Mouse (Mus musculus) hindbrain, embryonic 16.5 days (tissue): ENCODE data around the gene Tcf19. TPM values are rescaled to one million over a fixed set of nuclear protein-coding genes. Genes with fewer than 3 reads are reported as not detected.

Source experiments
- ATAC-seq: fragments of 200-750 bp; cut with Nextera tagmentation; 2 replicates; pipeline ENCODE4 v1.8.0; 2017; ENCODE audit warnings: moderate TSS enrichment, moderate library complexity
- H3K27ac ChIP-seq: fragments of 300-500 bp; sonication (generic); 2 replicates; pipeline ENCODE4 v1.5.1; 2014; ENCODE audit warnings: low read depth, mild to moderate bottlenecking, control low read depth, low read length, moderate library complexity
- H3K27me3 ChIP-seq: fragments of 300-500 bp; sonication (generic); replicated peaks from 2 replicates; pipeline ENCODE4 v1.6.1; 2014; ENCODE audit warnings: low read length; ENCODE audit not compliant: control insufficient read depth, insufficient read depth
- H3K36me3 ChIP-seq: fragments of 300-500 bp; sonication (generic); 2 replicates; pipeline ENCODE4 v1.6.1; 2014; ENCODE audit warnings: mild to moderate bottlenecking, low read length, moderate library complexity, mixed read lengths; ENCODE audit not compliant: control insufficient read depth, insufficient read depth
- H3K4me1 ChIP-seq: fragments of 300-500 bp; sonication (generic); 2 replicates; pipeline ENCODE4 v1.6.1; 2014; ENCODE audit warnings: low read depth, low read length; ENCODE audit not compliant: control insufficient read depth, insufficient read depth
- H3K4me2 ChIP-seq: fragments of 300-500 bp; sonication (generic); 2 replicates; pipeline ENCODE4 v1.6.1; 2014; ENCODE audit warnings: mild to moderate bottlenecking, low read length, control low read depth, moderate library complexity
- H3K4me3 ChIP-seq: fragments of 300-500 bp; sonication (generic); 2 replicates; pipeline ENCODE4 v1.5.1; 2014; ENCODE audit warnings: mild to moderate bottlenecking, low read length, control low read depth, moderate library complexity
- H3K9ac ChIP-seq: fragments of 300-500 bp; sonication (generic); 2 replicates; pipeline ENCODE4 v1.6.1; 2014; ENCODE audit warnings: low read depth, mild to moderate bottlenecking, control low read depth, low read length, moderate library complexity
- H3K9me3 ChIP-seq: fragments of 300-500 bp; sonication (generic); 2 replicates; pipeline ENCODE4 v1.6.1; 2014; ENCODE audit warnings: mild to moderate bottlenecking, low read length, moderate library complexity; ENCODE audit not compliant: control insufficient read depth
- WGBS: fragments of 180-500 bp; shearing (Covaris S2); extraction: QIAGEN DNeasy Blood & Tissue Kit; methylation state at CpG from one replicate; pipeline ENCODE4 v1.1.7; 2014; 5-methylcytosine and 5-hydroxymethylcytosine counted together
- polyA plus RNA-seq: library from polyadenylated mRNA; unstranded; fragments of >200 nt; fragmentation: Nextera tagmentation; extraction: Ambion mirVana; gene quantifications from 2 replicates; pipeline ENCODE4 v1.2.1, GENCODE M21; 2015

Tcf19 gene
- polyA plus RNA-seq, 1 experiment from 2014 or later, result 16.4 TPM

DNA sequence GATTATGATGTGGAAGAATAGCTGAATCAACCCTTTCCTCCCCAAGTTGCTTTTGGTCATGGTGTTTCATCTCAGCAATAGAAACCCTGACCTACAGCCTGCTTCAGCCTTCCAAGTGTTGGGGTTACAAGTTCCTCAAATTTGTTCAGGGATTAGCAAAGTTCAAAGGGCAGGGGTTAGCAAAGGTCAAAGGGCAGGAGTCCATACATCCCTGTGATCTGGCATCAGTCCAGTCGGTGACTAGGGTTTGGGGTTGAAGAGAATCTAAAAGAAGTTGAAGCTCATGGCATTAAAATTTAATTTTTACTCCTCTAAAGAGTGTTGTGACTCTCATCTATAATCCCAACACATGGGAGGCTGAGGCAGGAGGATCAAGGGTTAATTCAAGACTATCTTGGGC is 21.9 kb upstream of the Tcf19 start:
- H3K4me2 ChIP-seq, result no peak overlapping the region
- no peak overlapping the region for H3K4me3 ChIP-seq
- no peak overlapping the region for H3K9ac ChIP-seq
- H3K36me3 ChIP-seq, result no peaks in the 10 kb centered on the region
- ATAC-seq, result no peak
- H3K4me1 ChIP-seq, result 0 out of 2 replicates have a peak, but pooled peaks cover 2% of the 10 kb centered on the region
- no peak overlapping the region for H3K27ac ChIP-seq
- no peaks in the 10 kb centered on the region for H3K9me3 ChIP-seq
- WGBS, result 83% methylated on average over 1 of the region's 1 CpGs
- H3K27me3 ChIP-seq, result no peaks in the 10 kb centered on the region

- no peaks in the 10 kb centered on the region for H3K27me3 ChIP-seq
- H3K9ac ChIP-seq, result no peak overlapping the region
- no peak for ATAC-seq
- no peak overlapping the region for H3K4me3 ChIP-seq
- no peak overlapping the region for H3K27ac ChIP-seq
- H3K4me2 ChIP-seq, result no peak overlapping the region
- H3K9me3 ChIP-seq, result no peaks in the 10 kb centered on the region
- no peaks in the 10 kb centered on the region for H3K4me1 ChIP-seq
- no peaks in the 10 kb centered on the region for H3K36me3 ChIP-seq
- 97% methylated on average over 4 of the region's 4 CpGs for WGBS
These were observed 20.8 kb upstream of the Tcf19 start for GRCm38 (mm10) chr17:35537421-35537820.

GRCm38 (mm10) chr17:35534343-35534742 is 17.7 kb upstream of the Tcf19 start:
- Histone ChIP-seq H3K27ac (no peak overlapping the region), H3K4me1 (no peaks in the 10 kb centered on the region; the same call in 1 of the 2 replicates), H3K27me3 (no peaks in the 10 kb centered on the region), H3K9me3 (no peaks in the 10 kb centered on the region), H3K36me3 (no peaks in the 10 kb centered on the region), H3K4me2 (no peak overlapping the region), H3K4me3 (no peak overlapping the region), H3K9ac (no peak overlapping the region)
- peak; percentile 83 for ATAC-seq
- WGBS, result 13% methylated on average over 6 of the region's 6 CpGs

DNA sequence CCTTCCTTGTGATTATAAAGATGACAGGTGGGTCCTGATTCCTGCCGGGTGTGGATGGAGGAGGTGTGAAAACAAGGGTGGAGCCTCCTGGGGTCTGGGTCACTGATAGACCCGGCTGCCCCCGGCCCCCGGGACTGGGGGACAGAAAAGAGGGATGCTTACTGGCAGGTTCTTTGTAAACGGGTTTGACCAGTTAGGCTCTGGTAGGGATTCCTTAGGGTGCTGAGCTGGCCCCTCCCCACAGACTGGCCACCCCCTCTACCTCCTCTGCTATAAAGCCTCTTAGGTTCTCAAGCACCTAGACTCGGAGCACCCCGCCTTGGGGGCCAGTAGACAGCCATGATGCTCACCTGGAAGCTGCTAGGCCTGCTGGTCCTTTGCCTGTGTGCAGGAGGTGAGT is 16.3 kb upstream of the Tcf19 start, which contains the start of gene Psors1c2:
TSS of gene Psors1c2 (plus strand) at position 301 of the 400 bp plus-strand sequence.
- Histone ChIP-seq H3K4me1 (no peaks in the 10 kb centered on the region; the same call in 1 of the 2 replicates), H3K9me3 (no peaks in the 10 kb centered on the region), H3K27ac (no peak within 1 kb of the TSS), H3K36me3 (no peaks in the 10 kb centered on the region), H3K27me3 (no peaks in the 10 kb centered on the region), H3K9ac (no peak within 1 kb of the TSS), H3K4me2 (no peak within 1 kb of the TSS), H3K4me3 (no peak within 1 kb of the TSS)
- WGBS, result 49% methylated on average over 7 of the region's 7 CpGs
- no peak for ATAC-seq

DNA sequence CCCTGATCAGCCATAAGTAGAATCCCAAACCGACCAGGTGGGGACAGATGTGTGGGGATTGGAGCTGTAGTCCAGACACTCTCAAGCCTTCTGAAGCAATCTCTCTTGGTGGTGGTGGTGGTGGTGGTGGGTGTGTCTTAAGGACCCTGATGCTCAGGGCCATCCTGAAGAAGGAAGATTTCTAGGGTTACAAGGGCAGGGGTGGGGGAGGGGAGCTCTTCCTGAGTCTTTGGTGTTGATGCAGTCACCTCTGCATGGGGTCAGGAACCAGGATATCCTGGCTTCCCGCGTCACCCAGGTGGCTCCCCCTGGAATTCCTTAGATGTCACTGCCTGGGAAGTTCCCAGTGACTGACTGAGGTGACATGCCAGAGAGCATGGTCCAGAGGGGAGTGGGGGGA is 15.7 kb upstream of the Tcf19 start:
- Histone ChIP-seq H3K4me1 (no peaks in the 10 kb centered on the region; the same call in 1 of the 2 replicates), H3K36me3 (no peaks in the 10 kb centered on the region), H3K4me3 (no peak overlapping the region), H3K4me2 (no peak overlapping the region), H3K9ac (no peak overlapping the region), H3K27me3 (no peaks in the 10 kb centered on the region), H3K9me3 (no peaks in the 10 kb centered on the region), H3K27ac (no peak overlapping the region)
- no peak for ATAC-seq
- 13% methylated on average over 3 of the region's 3 CpGs for WGBS

DNA sequence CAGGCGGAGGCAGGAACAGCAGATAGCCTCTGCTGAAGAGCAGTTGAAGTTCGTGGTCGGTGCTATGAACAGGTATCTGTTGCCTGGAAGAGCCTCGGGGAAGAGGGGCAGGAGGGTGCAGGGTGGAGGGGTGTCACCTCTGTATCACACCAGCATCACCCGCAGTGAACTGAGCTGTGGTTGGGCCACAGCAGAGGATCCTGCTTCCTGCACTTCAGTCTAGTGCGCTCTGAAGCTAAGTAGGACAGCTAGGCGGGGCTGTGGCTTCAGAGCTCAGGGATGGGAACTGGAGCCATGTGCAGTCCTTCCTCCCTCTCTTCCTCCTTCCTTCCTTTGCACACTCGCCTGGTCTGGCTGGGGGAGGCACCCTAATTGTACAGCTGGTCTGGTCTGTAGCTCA is 10.0 kb upstream of the Tcf19 start:
- 87% methylated on average over 8 of the region's 8 CpGs for WGBS
- H3K4me3 ChIP-seq, result no peak overlapping the region
- H3K9me3 ChIP-seq, result no peaks in the 10 kb centered on the region
- H3K27me3 ChIP-seq, result no peaks in the 10 kb centered on the region
- no peak for ATAC-seq
- H3K9ac ChIP-seq, result no peak overlapping the region
- no peak overlapping the region for H3K4me2 ChIP-seq
- H3K4me1 ChIP-seq, result no peaks in the 10 kb centered on the region; the same call in 1 of the 2 replicates
- H3K27ac ChIP-seq, result no peak overlapping the region
- H3K36me3 ChIP-seq, result no peaks in the 10 kb centered on the region

DNA sequence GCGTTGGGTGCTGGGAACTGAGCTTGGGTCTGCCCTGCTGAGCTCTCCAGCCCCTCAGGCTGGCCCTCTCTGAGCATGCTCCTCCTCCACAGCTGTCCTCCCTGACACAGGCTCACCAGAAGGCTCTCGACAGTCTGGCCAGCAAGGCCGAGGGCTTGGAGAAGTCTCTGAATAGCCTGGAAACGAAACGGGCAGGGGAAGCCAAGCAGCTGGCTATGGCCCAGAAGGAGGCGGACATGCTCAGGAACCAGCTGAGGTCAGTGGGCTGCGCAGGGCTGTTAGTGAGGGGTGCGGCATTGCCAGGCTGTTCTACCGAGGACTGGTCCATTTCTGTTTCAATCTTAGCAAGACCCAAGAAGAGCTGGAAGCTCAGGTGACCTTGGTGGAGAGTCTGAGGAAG is 7.7 kb upstream of the Tcf19 start:
- no peaks in the 10 kb centered on the region for H3K4me1 ChIP-seq
- 85% methylated on average over 9 of the region's 9 CpGs for WGBS

DNA sequence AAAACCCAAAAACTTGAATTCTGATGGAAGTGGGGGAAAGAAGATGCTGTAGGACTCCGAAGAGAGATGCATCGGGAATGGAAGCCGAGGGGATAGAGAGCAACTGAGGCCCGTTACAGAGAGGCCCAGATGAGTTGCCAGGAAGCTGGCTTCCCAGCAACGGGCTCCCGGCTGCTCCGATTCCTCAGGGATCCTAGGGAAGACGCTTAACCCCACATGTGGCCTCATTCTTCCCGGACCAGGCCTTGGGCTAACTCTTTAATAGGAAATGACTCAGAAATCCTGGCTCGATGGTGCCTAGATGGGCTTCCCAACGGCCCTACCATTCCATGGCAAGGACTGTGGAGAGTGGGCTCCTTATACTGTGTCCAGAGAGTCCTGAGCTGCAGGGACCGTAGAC is 902 bp upstream of the Tcf19 start:
- peaks cover 16% of the 10 kb centered on the region for H3K4me1 ChIP-seq
- no peak for ATAC-seq
- 10% methylated on average over 12 of the region's 12 CpGs for WGBS
- no peak overlapping the region for H3K27ac ChIP-seq
- no peaks in the 10 kb centered on the region for H3K9me3 ChIP-seq
- H3K4me3 ChIP-seq, result peak overlapping the region; percentile 67
- H3K27me3 ChIP-seq, result peaks cover 3% of the 10 kb centered on the region; the same call in 1 of the 2 replicates
- peak overlapping the region; percentile 53 for H3K9ac ChIP-seq
- H3K4me2 ChIP-seq, result peak overlapping the region; percentile 88
- H3K36me3 ChIP-seq, result no peaks in the 10 kb centered on the region

More for the DNA sequence above, 7.7 kb upstream of the Tcf19 start:
- no peak overlapping the region for H3K9ac ChIP-seq
- H3K36me3 ChIP-seq, result no peaks in the 10 kb centered on the region
- H3K27me3 ChIP-seq, result no peaks in the 10 kb centered on the region
- H3K4me2 ChIP-seq, result no peak overlapping the region
- H3K27ac ChIP-seq, result no peak overlapping the region
- no peak for ATAC-seq
- H3K4me3 ChIP-seq, result no peak overlapping the region
- H3K9me3 ChIP-seq, result no peaks in the 10 kb centered on the region

- H3K4me2 ChIP-seq, result peak overlapping the region; percentile 88
- H3K9ac ChIP-seq, result peak overlapping the region; percentile 59
- WGBS, result 6% methylated on average over 25 of the region's 25 CpGs
- peak; percentile 43 for ATAC-seq
- H3K36me3 ChIP-seq, result no peaks in the 10 kb centered on the region
- H3K4me1 ChIP-seq, result peaks cover 16% of the 10 kb centered on the region
- H3K9me3 ChIP-seq, result no peaks in the 10 kb centered on the region
- peaks cover 3% of the 10 kb centered on the region; the same call in 1 of the 2 replicates for H3K27me3 ChIP-seq
- H3K4me3 ChIP-seq, result peak overlapping the region; percentile 67
- H3K27ac ChIP-seq, result no peak overlapping the region
These were observed 548 bp downstream of the Tcf19 start for GRCm38 (mm10) chr17:35515911-35516640.
